Mouse (Mus musculus) macrophage (primary cell): ENCODE measurements around the gene Gm28051. TPM values are rescaled to one million over a fixed set of nuclear protein-coding genes. Genes with fewer than 3 reads are reported as not detected.

Experiments used
- H3K27ac ChIP-seq: fragments of 350-480 bp; formaldehyde crosslinking; 2 replicates; pipeline ENCODE4 v1.9.0; 2021
- H3K36me3 ChIP-seq: fragments of 350-480 bp; formaldehyde crosslinking; 2 replicates; pipeline ENCODE4 v1.9.0; 2021; ENCODE audit errors: inconsistent target
- H3K4me3 ChIP-seq: fragments of 350-480 bp; formaldehyde crosslinking; 2 replicates; pipeline ENCODE4 v1.9.0; 2021; ENCODE audit errors: inconsistent target
- H3K79me2 ChIP-seq: fragments of 350-480 bp; formaldehyde crosslinking; 2 replicates; pipeline ENCODE4 v1.9.0; 2021; ENCODE audit errors: inconsistent target
- WGBS: methylation state at CpG from one replicate; pipeline ENCODE4 v1.1.7; 2026; ENCODE audit warnings: inconsistent platforms; ENCODE audit not compliant: missing documents; 5-methylcytosine and 5-hydroxymethylcytosine counted together
- polyA plus RNA-seq: library from polyadenylated mRNA; stranded (reverse); fragments of 250-400 nt; gene quantifications from 3 replicates; pipeline ENCODE4 v1.2.4, GENCODE M21; 2018; ENCODE audit warnings: inconsistent platforms

Gene Gm28051
- polyA plus RNA-seq, 1 experiment from 2014 or later, result not detected

DNA sequence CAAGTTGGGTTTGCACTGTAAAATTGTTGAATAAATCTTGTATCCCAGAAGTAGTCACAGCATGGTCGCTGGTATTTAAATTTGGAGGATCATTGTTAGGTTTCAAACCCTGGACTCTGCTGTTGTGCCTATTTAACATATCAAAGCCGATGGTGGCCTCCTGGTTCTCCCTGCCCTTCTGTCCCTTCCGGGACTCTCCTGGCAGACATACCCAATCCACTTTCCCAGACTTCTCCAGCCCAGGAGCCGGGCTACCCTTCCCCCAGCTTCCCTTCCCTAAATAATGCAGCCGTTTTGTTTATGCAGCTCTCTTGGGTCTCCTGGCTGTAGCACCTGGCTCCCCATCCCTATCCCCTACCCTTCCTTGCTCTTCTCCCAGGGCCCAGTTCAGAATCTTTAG lies 1.4 kb upstream of the Gm28051 start:
- Histone ChIP-seq H3K27ac (peak overlapping the region; percentile 58), H3K4me3 (peak overlapping the region; percentile 90), H3K79me2 (peaks cover 73% of the 10 kb centered on the region), H3K36me3 (peaks cover 11% of the 10 kb centered on the region; the same call in 1 of the 2 replicates)
- 24% methylated on average over 5 of the region's 5 CpGs for WGBS

DNA sequence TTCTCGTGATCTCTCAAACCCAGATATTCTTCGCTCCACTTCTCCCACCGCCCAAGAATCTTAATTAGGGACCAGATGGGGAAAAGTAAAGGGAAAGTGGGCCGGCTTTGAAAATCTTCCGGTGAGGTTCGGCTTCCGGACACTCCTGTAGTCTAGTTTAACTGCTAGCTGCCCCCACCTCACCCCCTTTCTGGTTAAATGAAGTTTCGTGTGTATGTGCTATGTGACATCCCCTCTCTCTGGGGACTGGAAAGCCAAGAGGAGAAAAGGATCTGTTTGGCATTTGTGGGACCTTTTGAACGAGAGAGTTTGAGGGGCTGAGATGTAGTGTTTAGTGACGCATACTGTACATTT lies 815 bp upstream of the Gm28051 start, which contains the start of gene Gm20604:
TSS of gene Gm20604 (minus strand) at position 270 of the 354 bp plus-strand sequence.
- Histone ChIP-seq H3K4me3 (peak within 1 kb of the TSS; percentile 90), H3K79me2 (peaks cover 78% of the 10 kb centered on the region), H3K36me3 (peaks cover 11% of the 10 kb centered on the region; the same call in 1 of the 2 replicates), H3K27ac (peak within 1 kb of the TSS; percentile 58)
- WGBS, result 0% methylated on average over 9 of the region's 10 CpGs

GRCm38 (mm10) chr12:102757055-102757688 lies 393 bp downstream of the Gm28051 start:
- WGBS, result 3% methylated on average over 43 of the region's 46 CpGs
- Histone ChIP-seq H3K79me2 (peaks cover 90% of the 10 kb centered on the region), H3K36me3 (peaks cover 6% of the 10 kb centered on the region; the same call in 1 of the 2 replicates), H3K27ac (peak overlapping the region; percentile 51), H3K4me3 (peak overlapping the region; percentile 73)

DNA sequence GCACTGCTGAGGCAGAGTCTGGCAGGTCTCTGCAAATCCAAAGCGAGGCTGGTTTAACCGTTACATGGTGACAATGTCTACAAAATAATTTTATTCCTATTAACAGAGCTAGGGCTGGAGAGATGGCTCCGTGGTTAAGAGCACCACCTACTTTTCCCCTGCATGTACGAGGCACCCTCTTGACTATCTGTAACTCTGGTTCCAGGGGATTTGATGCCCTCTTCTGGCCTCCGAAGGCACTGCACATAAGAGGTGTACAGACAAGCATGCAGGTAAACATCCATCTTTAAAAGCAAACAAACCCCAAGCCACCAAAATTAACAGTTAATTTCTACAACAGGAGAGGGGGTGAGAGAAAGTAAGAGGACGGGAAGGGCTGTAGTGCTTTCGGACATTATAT lies 1.3 kb downstream of the Gm28051 start:
- H3K36me3 ChIP-seq, result no peaks in the 10 kb centered on the region
- H3K27ac ChIP-seq, result no peak overlapping the region
- H3K79me2 ChIP-seq, result peaks cover 92% of the 10 kb centered on the region
- WGBS, result 89% methylated on average over 7 of the region's 7 CpGs
- H3K4me3 ChIP-seq, result peak overlapping the region; percentile 73; the same call in 1 of the 2 replicates

GRCm38 (mm10) chr12:102748256-102748655 lies 9.3 kb downstream of the Gm28051 start:
- no peak overlapping the region for H3K4me3 ChIP-seq
- 29% methylated on average over 3 of the region's 3 CpGs for WGBS
- no peaks in the 10 kb centered on the region for H3K36me3 ChIP-seq
- peak overlapping the region; percentile 45 for H3K27ac ChIP-seq
- H3K79me2 ChIP-seq, result peaks cover 85% of the 10 kb centered on the region

GRCm38 (mm10) chr12:102744839-102745238 lies 12.7 kb downstream of the Gm28051 start:
- WGBS, result 8% methylated on average over 6 of the region's 6 CpGs
- Histone ChIP-seq H3K27ac (peak overlapping the region; percentile 90), H3K79me2 (peaks cover 51% of the 10 kb centered on the region), H3K36me3 (no peaks in the 10 kb centered on the region), H3K4me3 (peak overlapping the region; percentile 81)

GRCm38 (mm10) chr12:102743589-102744574 lies 13.7 kb downstream of the Gm28051 start, which contains the start of the genes Moap1 and Tmem251:
Moap1 (minus strand) TSS chr12:102743661.
Tmem251 (plus strand) TSS chr12:102743762.
- WGBS, result under 1% methylated on average over 61 of the region's 63 CpGs

GRCm38 (mm10) chr12:102743036-102743588 lies 14.5 kb downstream of the Gm28051 start:
- Histone ChIP-seq H3K79me2 (peaks cover 39% of the 10 kb centered on the region), H3K27ac (peak overlapping the region; percentile 44)
- 1% methylated on average over 33 of the region's 33 CpGs for WGBS

More at GRCm38 (mm10) chr12:102743589-102744574, 13.7 kb downstream of the Gm28051 start, which contains the start of the genes Moap1 and Tmem251:
- Histone ChIP-seq H3K79me2 (peaks cover 41% of the 10 kb centered on the region), H3K36me3 (no peaks in the 10 kb centered on the region), H3K4me3 (peak within 1 kb of the TSS; percentile 81), H3K27ac (peak within 1 kb of the TSS; percentile 90)

GRCm38 (mm10) chr12:102742056-102742455 lies 15.5 kb downstream of the Gm28051 start:
- no peak overlapping the region for H3K27ac ChIP-seq
- no peak overlapping the region for H3K4me3 ChIP-seq
- 93% methylated on average over 7 of the region's 7 CpGs for WGBS
- peaks cover 33% of the 10 kb centered on the region for H3K79me2 ChIP-seq
- no peaks in the 10 kb centered on the region for H3K36me3 ChIP-seq

More at GRCm38 (mm10) chr12:102743036-102743588, 14.5 kb downstream of the Gm28051 start:
- Histone ChIP-seq H3K36me3 (no peaks in the 10 kb centered on the region), H3K4me3 (peak overlapping the region; percentile 57)

DNA sequence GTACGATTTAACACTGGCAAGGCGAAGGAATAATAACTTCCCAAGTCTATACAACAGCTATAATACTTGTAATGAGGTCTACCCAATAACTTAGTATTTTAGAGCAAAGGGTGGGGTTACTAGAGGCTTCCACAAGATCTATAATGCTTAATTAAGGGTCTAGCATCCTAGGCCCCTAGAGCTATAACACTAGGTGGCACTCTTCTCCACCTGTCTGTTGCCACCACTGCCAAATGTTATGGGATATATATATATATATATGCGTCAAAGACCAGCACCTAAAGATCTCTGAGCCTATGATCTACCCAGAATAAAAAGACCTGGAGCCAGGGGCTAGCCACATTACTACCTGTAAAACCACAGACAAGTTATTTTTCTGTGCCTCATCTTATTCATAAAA lies 17.3 kb downstream of the Gm28051 start:
- Histone ChIP-seq H3K36me3 (no peaks in the 10 kb centered on the region), H3K4me3 (no peak overlapping the region), H3K79me2 (peaks cover 15% of the 10 kb centered on the region), H3K27ac (no peak overlapping the region)
- 67% methylated on average over 3 of the region's 3 CpGs for WGBS

GRCm38 (mm10) chr12:102739096-102739495 lies 18.5 kb downstream of the Gm28051 start:
- no peak overlapping the region for H3K27ac ChIP-seq
- H3K4me3 ChIP-seq, result no peak overlapping the region
- peaks cover 3% of the 10 kb centered on the region for H3K79me2 ChIP-seq
- 93% methylated on average over 5 of the region's 5 CpGs for WGBS
- H3K36me3 ChIP-seq, result no peaks in the 10 kb centered on the region

- Histone ChIP-seq H3K4me3 (no peak overlapping the region), H3K27ac (no peak overlapping the region), H3K79me2 (no peaks in the 10 kb centered on the region), H3K36me3 (no peaks in the 10 kb centered on the region)
- 23% methylated on average over 4 of the region's 5 CpGs for WGBS
These were observed 24.2 kb downstream of the Gm28051 start for GRCm38 (mm10) chr12:102733381-102733780.

DNA sequence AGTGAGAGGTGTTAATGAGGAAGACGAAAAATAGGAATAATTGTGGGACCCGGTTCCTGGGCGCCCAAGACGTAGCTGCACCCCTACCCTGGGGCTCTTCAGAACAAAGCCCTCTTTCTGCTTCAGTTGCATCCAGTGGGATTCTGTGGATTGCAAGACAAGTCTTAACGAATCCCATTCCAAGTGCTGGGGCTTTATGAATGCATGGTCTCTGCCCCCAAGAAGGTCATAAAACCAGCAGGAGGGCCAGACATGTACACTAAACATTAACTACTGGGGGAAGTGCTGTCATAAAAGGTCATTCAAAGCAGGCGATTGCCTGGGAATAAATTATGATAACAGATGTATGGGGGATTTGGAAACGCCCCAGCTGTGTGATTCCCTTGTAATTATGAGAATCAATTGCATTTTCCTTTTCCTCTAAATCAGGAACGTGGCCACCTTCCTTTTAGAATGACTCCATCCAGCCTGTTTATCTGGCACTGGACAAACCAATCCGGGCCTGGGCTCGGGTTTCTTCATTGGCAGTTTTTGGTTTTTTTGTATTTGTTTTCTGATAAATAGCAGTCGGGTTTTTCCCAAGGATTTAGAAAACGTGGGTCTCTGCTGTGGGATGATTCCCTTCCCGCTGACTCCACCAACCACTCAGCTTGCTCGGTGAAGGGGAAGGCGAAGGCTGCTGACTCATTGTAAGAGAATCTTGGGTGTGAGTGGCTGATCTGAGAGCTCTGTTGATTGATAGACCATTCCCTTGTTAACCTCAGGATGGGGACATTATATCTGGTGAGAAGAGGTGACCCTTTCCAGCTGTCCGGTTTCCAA lies 26.6 kb downstream of the Gm28051 start:
- H3K79me2 ChIP-seq, result no peaks in the 10 kb centered on the region
- H3K36me3 ChIP-seq, result no peaks in the 10 kb centered on the region
- no peak overlapping the region for H3K27ac ChIP-seq
- H3K4me3 ChIP-seq, result no peak overlapping the region
- WGBS, result 58% methylated on average over 15 of the region's 16 CpGs
